26 mouse cellular contexts compared by ENCODE assay signal in the genomic region with DNA sequence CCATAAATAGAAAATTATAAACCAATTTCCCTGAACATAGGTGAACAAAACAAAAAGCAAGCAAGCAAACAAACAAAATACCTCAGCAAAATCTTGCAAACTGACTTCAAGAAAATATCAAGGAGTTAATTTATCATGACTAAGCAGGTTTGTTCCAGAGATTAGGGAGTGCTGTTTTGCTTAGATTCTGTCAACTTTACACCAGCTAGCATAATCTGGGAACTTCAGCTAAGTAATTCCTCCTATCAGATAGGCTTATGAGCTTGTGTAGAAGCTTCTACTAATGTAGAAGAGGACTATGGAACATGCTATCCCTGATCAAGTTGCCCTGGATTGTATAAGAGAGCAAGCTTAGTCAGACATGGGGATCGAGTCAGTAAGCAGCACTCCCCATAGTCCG. TPM values are rescaled to one million over a fixed set of nuclear protein-coding genes. Genes with fewer than 3 reads are reported as not detected.
"Had no signal": no experiment of that assay in that cellular context is flagged by ENCODE, and none has a peak within 500 bp of the region (broad histone marks: within the 10 kb centered on the region; RNA-seq: fewer than 3 reads in every experiment).

No protein-coding gene starts in this region.

- H3K27ac ChIP-seq: intestine, embryonic 15.5 days; kidney, embryonic 15.5 days; left cerebral cortex, adult 2 months; lung, embryonic 15.5 days; midbrain, embryonic 12.5 days; stomach, embryonic 15.5 days had no signal

- H3K9me3 ChIP-seq: intestine, embryonic 15.5 days; kidney, embryonic 15.5 days; lung, embryonic 15.5 days; midbrain, embryonic 12.5 days; stomach, embryonic 15.5 days had no signal

- H3K4me2 ChIP-seq: intestine, embryonic 15.5 days; kidney, embryonic 15.5 days; lung, embryonic 15.5 days; midbrain, embryonic 12.5 days; stomach, embryonic 15.5 days had no signal

- H3K4me1 ChIP-seq: intestine, embryonic 15.5 days; kidney, embryonic 15.5 days; lung, embryonic 15.5 days; midbrain, embryonic 12.5 days; stomach, embryonic 15.5 days had no signal

- H3K36me3 ChIP-seq: intestine, embryonic 15.5 days; kidney, embryonic 15.5 days; lung, embryonic 15.5 days; midbrain, embryonic 12.5 days; stomach, embryonic 15.5 days had no signal

- DNase-seq: kidney, adult 11 months; kidney, adult 8-10 months; kidney, postnatal 10 days; kidney, postnatal 36 days; layer of hippocampus, postnatal 36 days; lung, adult 18-20 months; lung, postnatal 10 days; lung, postnatal 36 days; right cerebral cortex, adult 18-20 months; right cerebral cortex, postnatal 25 days; spleen, adult 18-20 months; thymus, postnatal 25 days had no signal

- H3K27me3 ChIP-seq: intestine, embryonic 15.5 days; kidney, embryonic 15.5 days; lung, embryonic 15.5 days; midbrain, embryonic 12.5 days; stomach, embryonic 15.5 days had no signal

- ATAC-seq: intestine, embryonic 15.5 days; midbrain, embryonic 16.5 days had no signal

- H3K4me3 ChIP-seq: intestine, embryonic 15.5 days; kidney, embryonic 15.5 days; left cerebral cortex, adult 2 months; lung, embryonic 15.5 days; midbrain, embryonic 12.5 days; myocyte; stomach, embryonic 15.5 days had no signal

- H3K9ac ChIP-seq: intestine, embryonic 15.5 days; kidney, embryonic 15.5 days; lung, embryonic 15.5 days; midbrain, embryonic 12.5 days; stomach, embryonic 15.5 days had no signal

RNA-seq across cellular contexts. Expression of gene Serpinb9b, which starts 20.0 kb away (rescaled TPM):
- total RNA-seq: layer of hippocampus, adult 8-10 months; layer of hippocampus, postnatal 10 days; layer of hippocampus, postnatal 36 days; left cerebral cortex, postnatal 10 days; left cerebral cortex, postnatal 36 days had no signal
- polyA plus RNA-seq: limb, embryonic 11.5 days; stomach, embryonic 15.5 days had no signal

RNA-seq across cellular contexts. Expression of gene Serpinb1b, which starts 31.1 kb away (rescaled TPM):
- polyA plus RNA-seq: kidney, embryonic 15.5 days; limb, embryonic 11.5 days; lung, embryonic 15.5 days; neural tube, embryonic 11.5 days had no signal
